Mouse (Mus musculus) embryonic fibroblast, embryonic 13.5 days (primary cell): ENCODE measurements around the gene Xpo4.

ENCODE experiments used
- CTCF ChIP-seq: IDR thresholded peaks from 2 replicates; pipeline ENCODE4 v1.5.1; 2011; ENCODE audit warnings: mild to moderate bottlenecking, control low read depth, low read length, moderate library complexity, borderline replicate concordance; ENCODE audit not compliant: insufficient read depth
- POLR2A ChIP-seq: IDR thresholded peaks from 2 replicates; pipeline ENCODE4 v1.6.1; 2011; ENCODE audit warnings: low read depth, mild to moderate bottlenecking, control low read depth, low read length, moderate library complexity

- no peak for TF ChIP-seq POLR2A
- no peak for TF ChIP-seq CTCF
These were observed 10.3 kb upstream of the Xpo4 start for GRCm38 (mm10) chr14:57675481-57675880.
